Mouse (Mus musculus) E14TG2a.4 (cell line): ENCODE measurements at regions not wholly inside any gene's neighbourhood (a gene's known extent, or its start where the extent isn't known, plus 50 kb on each side); places are given as distances from the start of the nearest gene placed in this dataset.
A peak's percentile ranks its signal among the peaks of the same experiment; 100 is the strongest.

Source experiments
- H3K27me3 ChIP-seq: 2 replicates; pipeline ENCODE4 v1.6.1; 2014; ENCODE audit warnings: low read length, control low read depth; ENCODE audit not compliant: insufficient read depth
- H3K36me3 ChIP-seq: 2 replicates; pipeline ENCODE4 v1.6.1; 2014; ENCODE audit warnings: low read length, control low read depth; ENCODE audit not compliant: insufficient read depth
- H3K4me1 ChIP-seq: replicated peaks from 2 replicates; pipeline ENCODE4 v1.6.1; 2014; ENCODE audit warnings: low read depth, low read length, control low read depth
- H3K4me3 ChIP-seq: replicated peaks from 2 replicates; pipeline ENCODE4 v1.5.1; 2014; ENCODE audit warnings: mild to moderate bottlenecking, low read length
- H3K9me3 ChIP-seq: 2 replicates; pipeline ENCODE4 v1.6.1; 2014; ENCODE audit warnings: low read length, control low read depth
- CTCF ChIP-seq: conservative IDR thresholded peaks from 2 replicates; pipeline ENCODE4 v1.5.1; 2014; ENCODE audit warnings: low read length
- NANOG ChIP-seq: IDR thresholded peaks from 2 replicates; pipeline ENCODE4 v1.6.1; 2014; ENCODE audit warnings: borderline replicate concordance, low read length, mixed read lengths
- POU5F1 ChIP-seq: IDR thresholded peaks from 2 replicates; pipeline ENCODE4 v1.6.1; 2014; ENCODE audit warnings: low read length, borderline replicate concordance

- Histone ChIP-seq H3K36me3 (no peaks in the 10 kb centered on the region), H3K27me3 (no peaks in the 10 kb centered on the region), H3K4me3 (no peak overlapping the region), H3K9me3 (peaks cover 8% of the 10 kb centered on the region), H3K4me1 (peaks cover 12% of the 10 kb centered on the region)
- TF ChIP-seq CTCF, result peak; percentile 52
- TF ChIP-seq NANOG, result no peak
Observed at GRCm38 (mm10) chr2:129904753-129905152, 104.4 kb downstream of the Stk35 start.

- H3K27me3 ChIP-seq, result no peaks in the 10 kb centered on the region
- TF ChIP-seq POU5F1 (no peak), CTCF (no peak), NANOG (no peak)
- no peaks in the 10 kb centered on the region for H3K36me3 ChIP-seq
- H3K4me1 ChIP-seq, result peaks cover 12% of the 10 kb centered on the region
- no peaks in the 10 kb centered on the region for H3K9me3 ChIP-seq
- peak overlapping the region; percentile 69 for H3K4me3 ChIP-seq
Observed at GRCm38 (mm10) chr2:129908701-129909425, 103.3 kb upstream of the Tgm3 start.

GRCm38 (mm10) chr2:129911203-129911921 is 100.8 kb upstream of the Tgm3 start:
- Histone ChIP-seq H3K36me3 (no peaks in the 10 kb centered on the region), H3K4me3 (no peak overlapping the region)
- no peak for TF ChIP-seq NANOG
- TF ChIP-seq POU5F1, result no peak
- no peak for TF ChIP-seq CTCF

GRCm38 (mm10) chr2:129912556-129912955 is 99.6 kb upstream of the Tgm3 start:
- Histone ChIP-seq H3K36me3 (no peaks in the 10 kb centered on the region), H3K4me3 (no peak overlapping the region), H3K4me1 (peaks cover 12% of the 10 kb centered on the region), H3K9me3 (no peaks in the 10 kb centered on the region), H3K27me3 (no peaks in the 10 kb centered on the region)
- TF ChIP-seq NANOG (no peak), CTCF (no peak), POU5F1 (no peak)

More at GRCm38 (mm10) chr2:129911203-129911921, 100.8 kb upstream of the Tgm3 start:
- Histone ChIP-seq H3K4me1 (peaks cover 12% of the 10 kb centered on the region), H3K9me3 (no peaks in the 10 kb centered on the region), H3K27me3 (no peaks in the 10 kb centered on the region)

- H3K9me3 ChIP-seq, result no peaks in the 10 kb centered on the region
- no peak for TF ChIP-seq POU5F1
- TF ChIP-seq CTCF, result no peak
- peaks cover 4% of the 10 kb centered on the region; the same call in 1 of the 2 replicates for H3K4me1 ChIP-seq
- H3K27me3 ChIP-seq, result no peaks in the 10 kb centered on the region
- no peaks in the 10 kb centered on the region for H3K36me3 ChIP-seq
- H3K4me3 ChIP-seq, result no peak overlapping the region
Observed at GRCm38 (mm10) chr2:129914261-129914660, 97.9 kb upstream of the Tgm3 start.

GRCm38 (mm10) chr2:129916411-129916810 is 95.7 kb upstream of the Tgm3 start:
- TF ChIP-seq NANOG (no peak), CTCF (no peak), POU5F1 (no peak)
- Histone ChIP-seq H3K4me1 (no peaks in the 10 kb centered on the region), H3K27me3 (no peaks in the 10 kb centered on the region), H3K36me3 (no peaks in the 10 kb centered on the region), H3K4me3 (no peak overlapping the region), H3K9me3 (no peaks in the 10 kb centered on the region)

GRCm38 (mm10) chr2:129918141-129918790 is 93.9 kb upstream of the Tgm3 start:
- Histone ChIP-seq H3K4me3 (no peak overlapping the region), H3K9me3 (peaks cover 2% of the 10 kb centered on the region; the same call in 1 of the 2 replicates), H3K36me3 (no peaks in the 10 kb centered on the region), H3K27me3 (no peaks in the 10 kb centered on the region), H3K4me1 (no peaks in the 10 kb centered on the region)
- no peak for TF ChIP-seq CTCF
- no peak for TF ChIP-seq POU5F1
- no peak for TF ChIP-seq NANOG

- Histone ChIP-seq H3K27me3 (no peaks in the 10 kb centered on the region), H3K9me3 (peaks cover 5% of the 10 kb centered on the region; the same call in 1 of the 2 replicates), H3K4me1 (no peaks in the 10 kb centered on the region), H3K36me3 (no peaks in the 10 kb centered on the region), H3K4me3 (no peak overlapping the region)
- TF ChIP-seq CTCF (no peak), NANOG (no peak), POU5F1 (no peak)
Observed at GRCm38 (mm10) chr2:129919551-129919950, 92.6 kb upstream of the Tgm3 start.
